In genomic region chr1:21002246-21003142, GRCm38 (mm10) we compare ENCODE assay signal across 9 mouse cellular contexts. TPM values are rescaled to one million over a fixed set of nuclear protein-coding genes. Genes with fewer than 3 reads are reported as not detected.
DNase-seq lines count a peak whose midpoint lies in the region; ATAC-seq and TF ChIP-seq lines count a peak whose summit lies in the region.
"Had no signal": no experiment of that assay in that cellular context is flagged by ENCODE, and none has a peak within 500 bp of the region (broad histone marks: within the 10 kb centered on the region; RNA-seq: fewer than 3 reads in every experiment).

No protein-coding gene starts in this region.

- no peaks in the 10 kb centered on the region for H3K27me3 ChIP-seq in heart, postnatal 0 days (ENCODE audit: control insufficient read depth, insufficient read depth, low read length)
- H3K27me3 ChIP-seq in midbrain, embryonic 15.5 days (replicated peaks): no peaks in the 10 kb centered on the region

- H3K9me3 ChIP-seq in heart, postnatal 0 days (replicated peaks; ENCODE audit: control insufficient read depth, low read length): no peaks in the 10 kb centered on the region
- H3K9me3 ChIP-seq in midbrain, embryonic 15.5 days: no peaks in the 10 kb centered on the region

- TF ChIP-seq CTCF in heart, postnatal 0 days (IDR thresholded peaks at IDR 0.05; ENCODE audit: low read depth): peak; percentile 25; the same call in 1 of the 2 replicates

- 59% methylated on average over 14 of the region's 14 CpGs for WGBS in heart, postnatal 0 days
- 90% methylated on average over 14 of the region's 14 CpGs for WGBS in midbrain, embryonic 15.5 days

- TF ChIP-seq EP300 in heart, postnatal 0 days (IDR thresholded peaks at IDR 0.05; ENCODE audit: low read depth): no peak

- H3K36me3 ChIP-seq in heart, postnatal 0 days (replicated peaks; ENCODE audit: control insufficient read depth, insufficient read depth, low read length): peaks cover 41% of the 10 kb centered on the region
- H3K36me3 ChIP-seq in midbrain, embryonic 15.5 days (replicated peaks): no peaks in the 10 kb centered on the region

- no peak overlapping the region for H3K4me3 ChIP-seq in heart, postnatal 0 days (ENCODE audit: low read depth, low read length)
- no peak overlapping the region for H3K4me3 ChIP-seq in midbrain, embryonic 15.5 days

- no peak overlapping the region for H3K27ac ChIP-seq in heart, postnatal 0 days (ENCODE audit: low read depth)
- H3K27ac ChIP-seq in midbrain, embryonic 15.5 days: no peak overlapping the region
- H3K27ac ChIP-seq: liver, embryonic 14.5 days had no signal

- peak; percentile 31 to 37 for DNase-seq in layer of hippocampus, postnatal 14 days (ENCODE audit: low spot score in 2 of 2)
- DNase-seq in layer of hippocampus, postnatal 25 days (ENCODE audit: extremely low spot score in 1 of 2, low spot score in 1 of 2): no peak
- DNase-seq in cerebellum, adult 9-11 months: peak; percentile 66
- DNase-seq in heart, postnatal 0 days (ENCODE audit: low spot score): peak; percentile 6
- DNase-seq in left cerebral cortex, postnatal 36 days (ENCODE audit: low spot score in 2 of 2): no peak
- no peak for DNase-seq in left cerebral cortex, adult 11 months (ENCODE audit: low spot score)

- H3K4me2 ChIP-seq in heart, postnatal 0 days (ENCODE audit: low read depth, low read length): no peak overlapping the region
- H3K4me2 ChIP-seq in midbrain, embryonic 15.5 days: no peak overlapping the region

- H3K4me1 ChIP-seq in heart, postnatal 0 days (ENCODE audit: control insufficient read depth, insufficient read depth): no peaks in the 10 kb centered on the region
- no peaks in the 10 kb centered on the region for H3K4me1 ChIP-seq in midbrain, embryonic 15.5 days

- intact Hi-C loops in left cerebral cortex, postnatal 36 days (cut with DNase I): no loop called here

- no peak overlapping the region for H3K9ac ChIP-seq in heart, postnatal 0 days (replicated peaks; ENCODE audit: low read depth, low read length)
- no peak overlapping the region for H3K9ac ChIP-seq in midbrain, embryonic 15.5 days
- H3K9ac ChIP-seq: liver, embryonic 14.5 days had no signal

- ATAC-seq in heart, postnatal 0 days (ENCODE audit: insufficient read depth, low read depth): peak; percentile 50
- ATAC-seq in midbrain, embryonic 15.5 days (replicated peaks): peak; percentile 51; the same call in 1 of the 2 replicates
- ATAC-seq in erythroblast, adult 5-6 weeks (replicated peaks; ENCODE audit: low FRiP score, poor library complexity, severe bottlenecking): no peak

RNA-seq across cellular contexts. Expression of gene Efhc1, which starts 51.1 kb away (rescaled TPM):
- total RNA-seq in layer of hippocampus, postnatal 14 days (2021): 1 to 10 TPM; 2.2 to 2.7 TPM
- total RNA-seq in layer of hippocampus, postnatal 25 days (2021): 1 to 10 TPM; 1.2 to 1.4 TPM
- total RNA-seq in heart, postnatal 0 days (2014; rRNA removed; ENCODE audit: low replicate concordance): 0.27 TPM in 1 of 2 replicates, not detected in the other
- 0.64 and 1.4 TPM in 2 replicates for polyA plus RNA-seq in heart, postnatal 0 days (2015; fragmentation: Nextera tagmentation; extraction: Ambion mirVana)
- 1.6 and 1.8 TPM in 2 replicates for polyA plus RNA-seq in midbrain, embryonic 15.5 days (2015; fragmentation: Nextera tagmentation; extraction: Ambion mirVana)
- 1 to 10 TPM; 1.6 TPM for total RNA-seq in left cerebral cortex, postnatal 36 days (2021)
- not detected in 2 replicates for total RNA-seq in erythroblast, adult 5-6 weeks (2015; ENCODE audit: low replicate concordance)
- total RNA-seq in erythroblast, adult 5-6 weeks (2017; ENCODE audit: low replicate concordance): not detected in 2 replicates

Comparison
In these comparisons a context has a peak if more than half of its experiments do, and no peak if none do; other contexts are left out.
1. DNase-seq: peak in layer of hippocampus, postnatal 14 days (2 of 2), cerebellum, adult 9-11 months (single experiment) and heart, postnatal 0 days (single experiment); none in layer of hippocampus, postnatal 25 days (0 of 2), left cerebral cortex, postnatal 36 days (0 of 2) and left cerebral cortex, adult 11 months (single experiment).